Mouse (Mus musculus): ENCODE measurements around the gene Prss36. TPM values are rescaled to one million over a fixed set of nuclear protein-coding genes. Genes with fewer than 3 reads are reported as not detected.

Prss36 gene
- total RNA-seq, 2 experiments from 2014 or later = 8.5 to 9.8 TPM

DNA sequence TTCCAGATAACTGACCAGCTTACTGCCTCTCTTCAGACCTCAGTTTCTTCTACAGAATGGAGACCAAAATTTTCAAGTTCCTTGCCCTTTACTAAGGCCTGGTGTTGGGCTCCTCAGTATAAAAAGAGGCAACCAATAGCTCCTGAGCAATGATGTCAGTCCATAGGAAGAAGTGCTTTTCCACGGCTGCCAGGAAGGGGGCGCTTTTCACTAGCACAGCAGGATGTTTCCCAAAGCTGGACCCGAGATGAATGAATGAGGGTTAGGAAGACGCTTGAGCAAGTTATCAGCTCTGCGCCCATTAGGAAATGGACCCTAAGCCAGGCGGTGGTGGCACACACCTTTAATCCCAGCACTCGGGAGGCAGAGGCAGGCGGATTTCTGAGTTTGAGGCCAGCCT lies 25.0 kb downstream of the Prss36 start:
- Histone ChIP-seq H3K4me3 (no peak overlapping the region), H3K27ac (no peak overlapping the region)
- no peak for DNase-seq (ENCODE audit: extremely low spot score in 1 of 2, low spot score in 2 of 2)
- intact Hi-C loops (cut with DNase I) = no loop called here
- peak; percentile 43 for TF ChIP-seq CTCF (IDR thresholded peaks at IDR 0.05)

DNA sequence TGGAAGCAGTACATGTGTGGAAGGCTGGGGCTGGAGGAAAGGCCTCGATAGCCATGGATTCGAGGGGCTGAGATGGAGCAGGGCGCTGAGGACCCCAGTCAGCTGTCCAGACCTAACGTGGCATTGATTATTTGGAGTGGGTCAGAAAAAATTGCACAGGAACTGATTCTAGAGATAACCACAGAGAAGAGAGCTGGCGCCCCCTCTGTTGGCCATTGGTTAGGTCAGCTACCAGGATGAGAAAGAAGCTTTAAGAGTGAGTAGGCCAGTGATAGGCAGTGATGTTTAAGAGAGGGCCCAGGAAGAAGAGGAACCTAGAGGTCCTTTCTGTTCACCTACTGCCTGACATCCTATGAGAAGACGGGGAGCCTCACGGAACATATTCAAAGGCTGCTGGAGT lies 27.2 kb downstream of the Prss36 start:
- H3K27ac ChIP-seq = no peak overlapping the region
- intact Hi-C loops (cut with DNase I) = no loop called here
- no peak overlapping the region for H3K4me3 ChIP-seq
- peak; percentile 43 for TF ChIP-seq CTCF (IDR thresholded peaks at IDR 0.05)
- no peak for DNase-seq (ENCODE audit: extremely low spot score in 1 of 2, low spot score in 2 of 2)

DNA sequence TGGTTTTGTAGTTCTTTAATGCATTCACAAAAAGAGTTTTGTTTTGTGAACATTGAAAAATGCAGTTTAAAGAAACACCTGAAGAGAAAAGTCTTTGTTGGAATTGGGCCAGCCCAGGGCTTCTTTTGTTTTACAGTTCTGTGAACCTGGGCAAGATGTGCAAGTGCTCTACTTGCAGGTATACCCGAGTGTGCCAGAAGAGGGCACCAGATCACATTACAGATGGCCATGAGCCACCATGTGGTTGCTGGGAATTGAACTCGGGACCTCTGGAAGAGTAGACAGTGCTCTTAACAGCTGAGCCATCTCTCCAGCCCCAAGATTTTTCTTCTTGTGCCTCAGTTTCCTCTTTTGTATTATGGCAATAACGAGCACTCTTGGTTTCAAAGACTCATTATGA lies 28.3 kb downstream of the Prss36 start:
- H3K4me3 ChIP-seq = no peak overlapping the region
- intact Hi-C loops (cut with DNase I) = no loop called here
- TF ChIP-seq CTCF (IDR thresholded peaks at IDR 0.05) = peak; percentile 56
- DNase-seq (ENCODE audit: extremely low spot score in 1 of 2, low spot score in 2 of 2) = no peak
- no peak overlapping the region for H3K27ac ChIP-seq

DNA sequence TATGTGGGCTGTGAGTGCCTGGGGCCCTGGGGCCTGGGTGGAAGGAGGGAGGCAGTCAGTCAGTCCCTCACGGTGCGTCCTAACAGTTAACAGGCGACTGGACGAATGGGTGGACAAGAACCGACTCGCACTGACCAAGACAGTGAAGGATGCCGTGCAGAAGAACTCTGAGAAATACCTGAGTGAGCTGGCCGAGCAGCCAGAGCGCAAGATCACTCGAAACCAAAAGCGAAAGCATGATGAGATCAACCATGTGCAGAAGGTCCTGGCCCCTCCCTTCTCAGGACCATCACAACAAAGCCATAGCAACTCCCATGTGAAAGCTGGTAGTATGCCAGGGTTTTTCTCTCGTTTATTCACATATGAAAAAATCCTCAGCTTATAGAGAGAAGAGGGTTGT lies 31.2 kb downstream of the Prss36 start:
- no peak overlapping the region for H3K27ac ChIP-seq
- H3K4me3 ChIP-seq = no peak overlapping the region
- DNase-seq (ENCODE audit: extremely low spot score in 1 of 2, low spot score in 2 of 2) = no peak
- intact Hi-C loops (cut with DNase I) = no loop called here
- no peak for TF ChIP-seq CTCF (IDR thresholded peaks at IDR 0.05)

- intact Hi-C loops (cut with DNase I) = loop anchor here (2.0 kb wide), 3 partner anchors 22 to 54 kb away; partner anchors contain the start of genes Fus, Zfp646 and Zfp668
- peak overlapping the region; percentile 98 for H3K27ac ChIP-seq
- TF ChIP-seq CTCF (IDR thresholded peaks at IDR 0.05) = no peak
Observed at GRCm38 (mm10) chr7:127912938-127913337, 33.6 kb downstream of the Prss36 start.

DNA sequence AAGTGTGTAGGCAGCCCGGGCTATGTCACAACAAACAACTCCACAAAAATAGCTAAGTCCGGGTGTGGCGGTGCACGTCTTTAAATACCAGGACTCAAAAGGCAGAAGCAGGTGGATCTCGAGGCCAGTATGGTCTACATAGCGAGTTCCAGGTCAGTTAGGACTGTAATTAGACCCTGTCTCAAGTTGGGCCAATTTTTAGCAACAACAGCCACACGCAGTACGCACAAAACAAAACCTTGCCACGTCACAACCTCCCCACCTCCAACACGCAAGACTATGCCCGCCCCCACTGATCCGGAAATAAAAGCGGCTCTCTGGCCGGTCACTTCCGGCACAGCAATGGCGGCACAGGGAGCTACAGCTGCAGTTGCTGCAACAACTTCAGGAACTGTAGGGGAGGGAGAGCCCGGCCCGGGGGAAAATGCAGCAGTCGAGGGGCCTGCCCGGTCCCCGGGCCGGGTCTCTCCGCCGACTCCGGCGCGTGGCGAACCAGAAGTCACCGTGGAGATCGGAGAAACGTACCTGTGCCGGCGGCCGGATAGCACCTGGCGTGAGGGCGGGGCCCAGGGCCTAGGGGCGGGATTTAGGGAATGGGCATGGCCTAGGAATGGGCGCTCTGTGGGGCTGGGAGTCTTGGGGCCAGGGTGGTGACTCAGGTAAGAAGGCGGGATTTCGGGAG lies 34.2 kb downstream of the Prss36 start, which contains the start of gene Kat8:
Kat8 (plus strand) TSS at position 327 of the 682 bp plus-strand sequence.
- peak within 1 kb of the TSS; percentile 92 for H3K4me3 ChIP-seq
- DNase-seq (ENCODE audit: extremely low spot score in 1 of 2, low spot score in 2 of 2) = peak; percentile 82 to 85
- TF ChIP-seq CTCF (IDR thresholded peaks at IDR 0.05) = no peak
- intact Hi-C loops (cut with DNase I) = loop anchor here (2.0 kb wide), 3 partner anchors 22 to 54 kb away; partner anchors contain the start of genes Fus, Zfp646 and Zfp668
- peak within 1 kb of the TSS; percentile 98 for H3K27ac ChIP-seq

More at GRCm38 (mm10) chr7:127912938-127913337, 33.6 kb downstream of the Prss36 start:
- DNase-seq (ENCODE audit: extremely low spot score in 1 of 2, low spot score in 2 of 2) = no peak
- H3K4me3 ChIP-seq = peak overlapping the region; percentile 92

DNA sequence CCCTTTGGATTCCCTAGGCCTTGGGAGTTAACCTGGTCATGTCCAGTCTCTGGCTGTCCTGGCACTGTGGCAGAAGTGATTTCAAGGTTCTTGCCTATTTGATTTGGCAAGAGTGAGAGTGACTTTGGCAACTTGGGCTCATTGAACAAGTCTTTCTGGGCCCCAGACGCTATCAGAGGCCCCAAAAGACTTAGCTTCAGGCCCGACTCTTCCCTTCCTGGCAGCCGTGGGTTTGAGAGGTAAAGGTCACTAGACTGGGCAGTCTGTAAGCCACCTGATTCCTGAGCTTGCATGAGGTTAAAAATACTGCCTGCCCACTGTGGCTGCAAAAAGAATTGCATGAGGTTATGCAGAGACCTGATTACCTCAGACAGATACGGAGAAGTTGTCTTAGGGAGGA lies 37.9 kb downstream of the Prss36 start:
- Histone ChIP-seq H3K27ac (no peak overlapping the region), H3K4me3 (no peak overlapping the region)
- DNase-seq (ENCODE audit: extremely low spot score in 1 of 2, low spot score in 2 of 2) = no peak
- intact Hi-C loops (cut with DNase I) = no loop called here
- no peak for TF ChIP-seq CTCF (IDR thresholded peaks at IDR 0.05)

- DNase-seq (ENCODE audit: extremely low spot score in 1 of 2, low spot score in 2 of 2) = no peak
- H3K4me3 ChIP-seq = no peak overlapping the region
- H3K27ac ChIP-seq = no peak overlapping the region
- intact Hi-C loops (cut with DNase I) = no loop called here
- TF ChIP-seq CTCF (IDR thresholded peaks at IDR 0.05) = no peak
Observed at GRCm38 (mm10) chr7:127907939-127908338, 38.6 kb downstream of the Prss36 start.

- peak within 1 kb of the TSS; percentile 95 for H3K4me3 ChIP-seq
- intact Hi-C loops (cut with DNase I) = no loop called here
- H3K27ac ChIP-seq = peak within 1 kb of the TSS; percentile 96
- TF ChIP-seq CTCF (IDR thresholded peaks at IDR 0.05) = peak; percentile 8; the same call in 1 of the 2 replicates
- peak; percentile 70 to 78 for DNase-seq (ENCODE audit: extremely low spot score in 1 of 2, low spot score in 2 of 2)
Observed at GRCm38 (mm10) chr7:127903971-127904796, 42.3 kb downstream of the Prss36 start, which contains the start of gene Bckdk. Gene Bckdk, plus strand, starts transcription at chr7:127904082.

- Histone ChIP-seq H3K27ac (no peak overlapping the region), H3K4me3 (no peak overlapping the region)
- no peak for TF ChIP-seq CTCF (IDR thresholded peaks at IDR 0.05)
- intact Hi-C loops (cut with DNase I) = no loop called here
- DNase-seq (ENCODE audit: extremely low spot score in 1 of 2, low spot score in 2 of 2) = no peak
Observed at GRCm38 (mm10) chr7:127901772-127902171, 44.8 kb downstream of the Prss36 start.

DNA sequence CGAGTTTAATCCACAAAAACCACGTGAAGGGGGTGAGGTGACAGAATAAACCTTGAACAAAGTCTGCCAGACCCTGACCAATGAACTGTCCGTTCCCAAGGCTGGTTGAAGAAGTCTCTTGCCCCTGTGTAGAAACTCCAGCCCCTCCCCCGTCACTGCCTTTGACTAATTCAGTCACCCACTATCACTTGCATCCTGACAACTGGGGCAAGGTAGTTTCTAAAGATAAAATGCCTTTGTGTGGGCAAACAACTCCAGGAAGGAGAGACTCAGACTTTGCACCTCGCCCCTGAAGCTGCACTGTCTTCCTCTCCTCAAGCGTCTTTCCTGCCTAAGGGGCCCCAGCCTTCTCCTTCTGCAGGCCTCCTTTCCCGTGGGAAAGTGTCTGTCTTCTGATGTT lies 46.5 kb downstream of the Prss36 start:
- DNase-seq (ENCODE audit: extremely low spot score in 1 of 2, low spot score in 2 of 2) = no peak
- no peak overlapping the region for H3K4me3 ChIP-seq
- intact Hi-C loops (cut with DNase I) = no loop called here
- no peak for TF ChIP-seq CTCF (IDR thresholded peaks at IDR 0.05)
- H3K27ac ChIP-seq = no peak overlapping the region

Data from left cerebral cortex, adult 2 months (tissue).